Mouse (Mus musculus) bone marrow macrophage, adult 2 months (primary cell): ENCODE results near the gene Zgrf1. TPM values are rescaled to one million over a fixed set of nuclear protein-coding genes. Genes with fewer than 3 reads are reported as not detected.

Source experiments
- H3K27ac ChIP-seq: 2 replicates; pipeline ENCODE4 v1.5.1; 2012; ENCODE audit warnings: low read depth, low read length; ENCODE audit not compliant: insufficient read depth
- H3K4me1 ChIP-seq: 2 replicates; pipeline ENCODE4 v1.6.1; 2012; ENCODE audit warnings: low read length; ENCODE audit not compliant: control insufficient read depth, insufficient read depth
- H3K4me3 ChIP-seq: 2 replicates; pipeline ENCODE4 v1.5.1; 2012; ENCODE audit warnings: mild to moderate bottlenecking, low read length, moderate library complexity; ENCODE audit not compliant: insufficient read depth
- CTCF ChIP-seq: IDR thresholded peaks from 2 replicates; pipeline ENCODE4 v1.5.1; 2012; ENCODE audit warnings: low read depth, mild to moderate bottlenecking, low read length, moderate library complexity
- POLR2A ChIP-seq: IDR thresholded peaks from 2 replicates; pipeline ENCODE4 v1.6.1; 2012; ENCODE audit warnings: mild to moderate bottlenecking, low read depth, low read length, borderline replicate concordance
- polyA plus RNA-seq: library from polyadenylated mRNA; stranded (reverse); fragments of >200 nt; gene quantifications from 2 replicates; pipeline ENCODE4 v1.2.4, GENCODE M21; 2012; ENCODE audit not compliant: missing spikeins, insufficient read depth, insufficient read length

Gene Zgrf1
- polyA plus RNA-seq, 1 experiment, result 3.5 TPM

- H3K27ac ChIP-seq, result no peak overlapping the region
- TF ChIP-seq CTCF (no peak), POLR2A (no peak)
- peaks cover 5% of the 10 kb centered on the region for H3K4me1 ChIP-seq
- H3K4me3 ChIP-seq, result peak overlapping the region; percentile 32; the same call in 1 of the 2 replicates
Measured at GRCm38 (mm10) chr3:127554723-127555122, 1.4 kb downstream of the Zgrf1 start.

- Histone ChIP-seq H3K4me1 (peaks cover 7% of the 10 kb centered on the region), H3K4me3 (no peak overlapping the region), H3K27ac (no peak overlapping the region)
- no peak for TF ChIP-seq CTCF
- no peak for TF ChIP-seq POLR2A
Measured at GRCm38 (mm10) chr3:127558201-127558600, 4.9 kb downstream of the Zgrf1 start.

- TF ChIP-seq POLR2A, result no peak
- TF ChIP-seq CTCF, result no peak
- H3K4me3 ChIP-seq, result no peak overlapping the region
- peaks cover 5% of the 10 kb centered on the region for H3K4me1 ChIP-seq
- H3K27ac ChIP-seq, result no peak overlapping the region
Measured at GRCm38 (mm10) chr3:127562974-127563373, 9.7 kb downstream of the Zgrf1 start.

GRCm38 (mm10) chr3:127565129-127565528 lies 11.8 kb downstream of the Zgrf1 start:
- peaks cover 5% of the 10 kb centered on the region for H3K4me1 ChIP-seq
- no peak overlapping the region for H3K4me3 ChIP-seq
- TF ChIP-seq CTCF (no peak), POLR2A (no peak)
- H3K27ac ChIP-seq, result no peak overlapping the region

- TF ChIP-seq CTCF (no peak), POLR2A (no peak)
- H3K27ac ChIP-seq, result no peak overlapping the region
- 0 out of 2 replicates have a peak overlapping the region, but pooled peaks have one; percentile 15 for H3K4me3 ChIP-seq
- peaks cover 2% of the 10 kb centered on the region; the same call in 1 of the 2 replicates for H3K4me1 ChIP-seq
Measured at GRCm38 (mm10) chr3:127572557-127572956, 19.3 kb downstream of the Zgrf1 start.

- no peak for TF ChIP-seq POLR2A
- no peak for TF ChIP-seq CTCF
- Histone ChIP-seq H3K4me1 (no peaks in the 10 kb centered on the region), H3K27ac (no peak overlapping the region), H3K4me3 (no peak overlapping the region)
Measured at GRCm38 (mm10) chr3:127597136-127597535, 43.8 kb downstream of the Zgrf1 start.

- no peak overlapping the region for H3K27ac ChIP-seq
- TF ChIP-seq CTCF (no peak), POLR2A (no peak)
- no peak overlapping the region for H3K4me3 ChIP-seq
- no peaks in the 10 kb centered on the region for H3K4me1 ChIP-seq
Measured at GRCm38 (mm10) chr3:127608109-127608508, 54.8 kb downstream of the Zgrf1 start.

GRCm38 (mm10) chr3:127625296-127625695 lies 72.0 kb downstream of the Zgrf1 start:
- H3K4me1 ChIP-seq, result 0 out of 2 replicates have a peak, but pooled peaks cover 2% of the 10 kb centered on the region
- peak; percentile 68 for TF ChIP-seq CTCF
- TF ChIP-seq POLR2A, result no peak
- peak overlapping the region; percentile 40 for H3K4me3 ChIP-seq
- H3K27ac ChIP-seq, result no peak overlapping the region

GRCm38 (mm10) chr3:127625701-127626399 lies 72.6 kb downstream of the Zgrf1 start:
- 0 out of 2 replicates have a peak, but pooled peaks cover 2% of the 10 kb centered on the region for H3K4me1 ChIP-seq
- H3K4me3 ChIP-seq, result peak overlapping the region; percentile 40
- TF ChIP-seq CTCF, result no peak
- no peak for TF ChIP-seq POLR2A
- no peak overlapping the region for H3K27ac ChIP-seq

- TF ChIP-seq POLR2A, result no peak
- no peak for TF ChIP-seq CTCF
- Histone ChIP-seq H3K4me1 (0 out of 2 replicates have a peak, but pooled peaks cover 5% of the 10 kb centered on the region), H3K27ac (no peak overlapping the region), H3K4me3 (no peak overlapping the region)
Measured at GRCm38 (mm10) chr3:127626524-127626923, 73.2 kb downstream of the Zgrf1 start.
